Mouse (Mus musculus) liver, embryonic 14 days (tissue): ENCODE results near the gene Xlr4c. TPM values are rescaled to one million over a fixed set of nuclear protein-coding genes. Genes with fewer than 3 reads are reported as not detected.

Source experiments
- polyA plus RNA-seq: library from polyadenylated mRNA; depleted of rRNA; stranded (reverse); fragments of >200 nt; gene quantifications from 2 replicates; pipeline ENCODE4 v1.2.3, GENCODE M21; 2012; rRNA removed

The Xlr4c gene
- 0.24 and 0.32 TPM in 2 replicates for polyA plus RNA-seq

GRCm38 (mm10) chrX:73242821-73243325, at the start of gene Xlr4c:
Xlr4c (minus strand) TSS chrX:73243130.

DNA sequence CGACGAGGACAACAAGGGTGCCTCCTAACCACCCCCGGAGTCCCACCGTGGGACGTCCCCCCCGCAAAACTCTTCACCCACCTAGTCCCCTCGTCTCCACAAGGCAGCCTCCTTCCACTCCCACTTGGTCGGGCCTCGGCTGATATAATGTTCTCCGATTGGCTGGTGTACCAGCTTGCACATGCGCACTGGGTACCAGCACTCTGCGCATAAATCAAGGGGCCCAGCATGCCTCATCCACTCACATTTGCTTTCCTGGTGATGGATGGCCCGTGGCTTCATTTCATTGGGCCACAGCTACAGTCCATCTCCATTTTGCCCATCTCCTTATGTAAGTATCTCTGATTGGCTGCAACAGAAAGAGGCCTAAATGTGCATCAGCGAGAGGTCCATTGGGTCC, 22.3 kb upstream of the Xlr4c start, which contains the start of gene Xlr3c:
Xlr3c (minus strand) TSS at position 121 of the 400 bp plus-strand sequence.

GRCm38 (mm10) chrX:73227914-73228605, 14.9 kb downstream of the Xlr4c start, which contains the start of gene F8a:
F8a (plus strand) TSS chrX:73228291.

GRCm38 (mm10) chrX:73213819-73214564, 28.9 kb downstream of the Xlr4c start, which contains the start of gene Xlr4b:
Xlr4b (plus strand) TSS chrX:73214333.

DNA sequence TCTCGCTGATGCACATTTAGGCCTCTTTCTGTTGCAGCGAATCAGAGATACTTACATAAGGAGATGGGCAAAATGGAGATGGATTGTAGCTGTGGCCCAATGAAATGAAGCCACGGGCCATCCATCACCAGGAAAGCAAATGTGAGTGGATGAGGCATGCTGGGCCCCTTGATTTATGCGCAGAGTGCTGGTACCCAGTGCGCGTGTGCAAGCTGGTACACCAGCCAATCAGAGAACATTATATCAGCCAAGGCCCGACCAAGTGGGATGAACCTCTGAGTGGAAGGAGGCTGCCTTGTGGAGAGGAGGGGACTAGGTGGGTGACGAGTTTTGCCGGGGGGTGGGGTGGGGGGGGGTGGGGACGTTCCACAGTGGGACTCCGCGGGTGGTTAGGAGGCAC, 51.0 kb downstream of the Xlr4c start, which contains the start of gene Xlr3b:
Xlr3b (plus strand) TSS at position 274 of the 400 bp plus-strand sequence.

Other genes starting within 250 kb of the Xlr4c start
- gene Pnma5, start 206.0 kb downstream of the Xlr4c start, polyA plus RNA-seq = 0.03 TPM in 1 of 2 replicates, not detected in the other
- gene Pnma3, start 178.3 kb downstream of the Xlr4c start, polyA plus RNA-seq = 0.01 TPM in 1 of 2 replicates, not detected in the other
- gene Xlr4a, start 160.7 kb downstream of the Xlr4c start, polyA plus RNA-seq = 0.56 and 0.80 TPM in 2 replicates
- 0.59 and 1.3 TPM in 2 replicates for gene Xlr3a, start 146.0 kb downstream of the Xlr4c start, polyA plus RNA-seq
- gene Gm14685, start 126.1 kb downstream of the Xlr4c start, polyA plus RNA-seq = 0.01 and 0.02 TPM in 2 replicates
- not detected in 2 replicates for gene Xlr5b, start 94.3 kb downstream of the Xlr4c start, polyA plus RNA-seq
- 0.01 and 0.05 TPM in 2 replicates for gene DXBay18, start 93.7 kb downstream of the Xlr4c start, polyA plus RNA-seq
- not detected in 2 replicates for gene Spin2d, start 66.1 kb downstream of the Xlr4c start, polyA plus RNA-seq
- gene Xlr3b, start 50.9 kb downstream of the Xlr4c start, polyA plus RNA-seq = 0.73 and 1.6 TPM in 2 replicates
- 1.0 and 1.5 TPM in 2 replicates for gene Xlr4b, start 28.8 kb downstream of the Xlr4c start, polyA plus RNA-seq
- 1.0 and 1.4 TPM in 2 replicates for gene F8a, start 14.8 kb downstream of the Xlr4c start, polyA plus RNA-seq
- not detected in 2 replicates for gene Xlr3c, start 22.3 kb upstream of the Xlr4c start, polyA plus RNA-seq
- 0.05 TPM in 1 of 2 replicates, not detected in the other for gene Xlr5a, start 49.8 kb upstream of the Xlr4c start, polyA plus RNA-seq
- gene Xlr5c, start 49.8 kb upstream of the Xlr4c start, polyA plus RNA-seq = not detected in 2 replicates
- gene Gm45015, start 93.7 kb upstream of the Xlr4c start, polyA plus RNA-seq = not detected in 2 replicates
- 3.2 TPM in 2 replicates for gene Zfp275, start 99.5 kb upstream of the Xlr4c start, polyA plus RNA-seq
- not detected in 2 replicates for gene Gm18336, start 155.6 kb upstream of the Xlr4c start, polyA plus RNA-seq
- gene Zfp92, start 168.0 kb upstream of the Xlr4c start, polyA plus RNA-seq = under 0.01 TPM in 1 of 2 replicates, not detected in the other
- gene Trex2, start 192.2 kb upstream of the Xlr4c start, polyA plus RNA-seq = 0.03 TPM in 1 of 2 replicates, not detected in the other
- 29.5 and 31.5 TPM in 2 replicates for gene Haus7, start 215.9 kb upstream of the Xlr4c start, polyA plus RNA-seq
- 16.4 and 17.4 TPM in 2 replicates for gene Bgn, start 240.5 kb upstream of the Xlr4c start, polyA plus RNA-seq